Mouse (Mus musculus): Measurements from ENCODE around the gene Elavl3. TPM values are rescaled to one million over a fixed set of nuclear protein-coding genes. Genes with fewer than 3 reads are reported as not detected.
A peak's percentile ranks its signal among the peaks of the same experiment; 100 is the strongest.

Gene Elavl3
- total and polyA plus RNA-seq, 2 experiments: not detected

DNA sequence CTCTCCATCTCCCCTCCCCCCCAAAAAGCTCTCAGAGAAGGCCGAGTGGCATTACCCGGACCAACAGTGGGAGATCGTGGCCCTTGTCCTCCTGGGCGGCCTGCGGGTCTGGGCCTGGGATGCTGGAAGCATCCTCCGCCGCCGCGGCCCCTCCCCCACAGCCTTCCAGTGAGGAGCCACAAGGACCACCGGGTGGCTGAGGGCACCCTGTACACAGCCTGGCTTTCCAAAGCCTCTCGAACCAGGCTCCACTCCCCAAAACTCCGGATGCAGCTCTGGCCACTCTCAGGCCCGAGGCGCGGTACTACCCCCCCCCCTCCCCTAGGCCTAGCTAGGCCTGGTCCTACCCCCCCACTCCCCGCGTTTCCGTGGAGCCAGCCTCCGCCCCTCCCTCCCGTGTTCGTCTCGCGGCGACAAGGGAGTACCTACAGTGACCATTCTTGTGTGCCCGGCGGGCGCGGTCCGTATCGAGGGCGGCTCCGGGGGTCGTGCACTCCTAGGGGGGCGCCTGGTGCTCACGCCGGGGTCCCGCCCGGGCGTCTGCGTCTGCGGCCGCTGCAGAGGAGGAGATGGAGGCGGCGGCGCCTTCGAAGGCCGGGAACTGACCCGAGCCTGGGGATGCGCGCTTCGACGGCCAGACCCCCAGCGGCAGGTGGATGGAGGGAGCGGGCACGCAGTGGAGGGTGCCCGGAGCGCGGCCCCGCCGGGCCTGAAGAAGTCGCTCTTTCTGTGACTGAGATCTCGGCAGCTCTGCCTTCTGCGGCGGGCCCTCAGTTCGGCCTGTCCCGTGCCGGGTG lies 464 bp downstream of the Elavl3 start:
- DNase-seq (ENCODE audit: extremely low read depth, low read depth, low spot score): no peak
- Histone ChIP-seq H3K27ac (replicated peaks; ENCODE audit: insufficient read depth, low read depth, low read length) (no peak overlapping the region), H3K9ac (ENCODE audit: low read depth, low read length) (no peak overlapping the region), H3K4me1 (ENCODE audit: control insufficient read depth, insufficient read depth, low read length) (peaks cover 6% of the 10 kb centered on the region; the same call in 1 of the 2 replicates), H3K27me3 (ENCODE audit: control insufficient read depth, insufficient read depth, low read length) (peaks cover 19% of the 10 kb centered on the region), H3K36me3 (ENCODE audit: control insufficient read depth, insufficient read depth, low read length) (no peaks in the 10 kb centered on the region), H3K79me2 (ENCODE audit: control insufficient read depth, insufficient read depth, low read length) (no peaks in the 10 kb centered on the region), H3K4me3 (ENCODE audit: insufficient read depth, low read depth, low read length) (no peak overlapping the region)
- 5% methylated on average over 63 of the region's 67 CpGs for WGBS
- TF ChIP-seq POLR2A (IDR thresholded peaks at IDR 0.05; ENCODE audit: extremely low read depth, insufficient read depth, low read length) (no peak), CTCF (IDR thresholded peaks at IDR 0.05; ENCODE audit: low read depth, low read length) (no peak)

DNA sequence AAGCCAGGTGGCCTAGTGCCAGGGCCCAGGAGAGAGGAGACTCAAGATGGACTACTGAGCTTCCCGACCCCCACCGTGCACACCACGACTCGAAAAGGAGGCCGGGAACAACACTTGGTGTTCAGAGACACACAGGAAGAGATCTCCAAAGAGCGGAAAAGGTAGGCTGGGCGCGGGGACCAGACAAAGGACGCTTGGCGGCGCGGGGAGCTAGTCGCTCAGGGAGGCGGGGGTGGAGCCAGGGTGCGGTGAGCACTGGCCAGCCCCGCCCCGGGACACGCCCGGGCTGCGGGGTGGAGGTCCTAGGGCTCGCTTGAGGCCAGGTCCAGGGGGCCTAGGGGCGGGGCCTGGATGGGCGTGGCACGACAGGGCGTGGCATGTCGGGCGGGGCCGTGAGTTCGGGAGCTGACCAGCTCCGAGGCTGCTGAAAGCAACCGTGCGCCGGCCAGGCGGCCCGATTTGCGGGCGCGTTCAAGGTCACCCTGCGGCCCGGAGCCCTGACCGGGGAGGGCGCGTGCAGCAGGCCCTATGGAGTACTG lies 1.4 kb downstream of the Elavl3 start:
- no peak overlapping the region for H3K9ac ChIP-seq (ENCODE audit: low read depth, low read length)
- peak overlapping the region; percentile 6; the same call in 1 of the 2 replicates for H3K4me3 ChIP-seq (ENCODE audit: insufficient read depth, low read depth, low read length)
- no peaks in the 10 kb centered on the region for H3K36me3 ChIP-seq (ENCODE audit: control insufficient read depth, insufficient read depth, low read length)
- TF ChIP-seq POLR2A (IDR thresholded peaks at IDR 0.05; ENCODE audit: extremely low read depth, insufficient read depth, low read length) (no peak), CTCF (IDR thresholded peaks at IDR 0.05; ENCODE audit: low read depth, low read length) (no peak)
- 0 out of 2 replicates have a peak, but pooled peaks cover 2% of the 10 kb centered on the region for H3K4me1 ChIP-seq (ENCODE audit: control insufficient read depth, insufficient read depth, low read length)
- peaks cover 19% of the 10 kb centered on the region for H3K27me3 ChIP-seq (ENCODE audit: control insufficient read depth, insufficient read depth, low read length)
- no peaks in the 10 kb centered on the region for H3K79me2 ChIP-seq (ENCODE audit: control insufficient read depth, insufficient read depth, low read length)
- no peak overlapping the region for H3K27ac ChIP-seq (replicated peaks; ENCODE audit: insufficient read depth, low read depth, low read length)
- DNase-seq (ENCODE audit: extremely low read depth, low read depth, low spot score): no peak
- 7% methylated on average over 43 of the region's 43 CpGs for WGBS

DNA sequence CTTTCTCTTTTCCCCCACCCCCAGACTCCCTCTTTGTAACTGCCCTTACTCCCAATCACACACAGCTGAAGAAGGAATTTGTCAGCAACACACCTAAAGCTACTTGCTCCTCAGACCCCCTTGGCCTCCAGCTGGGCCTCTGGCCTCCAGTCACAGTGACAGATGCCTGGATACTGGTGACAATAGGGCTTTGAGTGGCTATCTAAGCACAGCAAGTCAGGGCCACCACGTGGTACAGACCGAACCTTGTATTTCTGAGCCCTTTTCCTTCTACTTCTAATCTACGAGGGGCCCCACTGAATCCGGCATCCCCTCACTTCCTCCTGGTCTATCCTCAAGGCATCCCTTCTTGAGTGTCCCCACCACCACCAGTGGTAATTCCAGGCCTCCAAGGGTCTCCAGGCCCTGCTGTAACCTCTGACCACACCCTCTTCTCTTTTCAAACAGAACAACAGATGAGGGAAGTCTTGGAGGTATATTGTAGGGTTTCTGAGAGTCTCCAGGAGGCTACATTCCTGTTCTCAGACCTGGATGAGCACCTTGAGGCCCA lies 2.0 kb downstream of the Elavl3 start:
- TF ChIP-seq POLR2A (IDR thresholded peaks at IDR 0.05; ENCODE audit: extremely low read depth, insufficient read depth, low read length) (no peak), CTCF (IDR thresholded peaks at IDR 0.05; ENCODE audit: low read depth, low read length) (no peak)
- Histone ChIP-seq H3K27me3 (ENCODE audit: control insufficient read depth, insufficient read depth, low read length) (peaks cover 19% of the 10 kb centered on the region), H3K79me2 (ENCODE audit: control insufficient read depth, insufficient read depth, low read length) (no peaks in the 10 kb centered on the region), H3K9ac (ENCODE audit: low read depth, low read length) (no peak overlapping the region), H3K27ac (replicated peaks; ENCODE audit: insufficient read depth, low read depth, low read length) (no peak overlapping the region), H3K4me3 (ENCODE audit: insufficient read depth, low read depth, low read length) (no peak overlapping the region), H3K4me1 (ENCODE audit: control insufficient read depth, insufficient read depth, low read length) (no peaks in the 10 kb centered on the region), H3K36me3 (ENCODE audit: control insufficient read depth, insufficient read depth, low read length) (no peaks in the 10 kb centered on the region)
- DNase-seq (ENCODE audit: extremely low read depth, low read depth, low spot score): no peak
- 71% methylated on average over 4 of the region's 4 CpGs for WGBS

DNA sequence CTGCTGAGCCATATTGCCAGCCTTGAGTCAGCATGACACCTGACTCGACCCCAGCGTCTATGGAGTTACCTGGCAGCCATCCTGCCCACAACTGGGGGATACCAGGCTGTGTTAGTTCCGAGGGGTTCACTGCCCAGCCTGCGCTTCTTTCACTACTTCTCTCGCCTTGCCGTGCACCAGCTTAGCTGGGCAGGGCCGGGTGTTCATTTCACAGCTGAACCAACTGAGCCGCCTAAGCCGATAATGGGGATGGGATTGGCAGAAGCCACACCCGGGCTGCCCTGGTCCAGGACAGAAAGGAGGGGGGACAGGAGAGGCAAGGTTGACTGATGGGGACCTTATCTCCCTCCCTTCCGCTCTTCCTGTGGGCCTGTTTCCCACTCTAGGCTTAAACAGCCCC lies 2.5 kb downstream of the Elavl3 start:
- Histone ChIP-seq H3K27me3 (ENCODE audit: control insufficient read depth, insufficient read depth, low read length) (peaks cover 19% of the 10 kb centered on the region), H3K27ac (replicated peaks; ENCODE audit: insufficient read depth, low read depth, low read length) (no peak overlapping the region), H3K36me3 (ENCODE audit: control insufficient read depth, insufficient read depth, low read length) (no peaks in the 10 kb centered on the region), H3K4me3 (ENCODE audit: insufficient read depth, low read depth, low read length) (no peak overlapping the region), H3K9ac (ENCODE audit: low read depth, low read length) (no peak overlapping the region), H3K4me1 (ENCODE audit: control insufficient read depth, insufficient read depth, low read length) (no peaks in the 10 kb centered on the region), H3K79me2 (ENCODE audit: control insufficient read depth, insufficient read depth, low read length) (no peaks in the 10 kb centered on the region)
- TF ChIP-seq POLR2A (IDR thresholded peaks at IDR 0.05; ENCODE audit: extremely low read depth, insufficient read depth, low read length) (no peak), CTCF (IDR thresholded peaks at IDR 0.05; ENCODE audit: low read depth, low read length) (no peak)
- DNase-seq (ENCODE audit: extremely low read depth, low read depth, low spot score): no peak
- 75% methylated on average over 11 of the region's 11 CpGs for WGBS

DNA sequence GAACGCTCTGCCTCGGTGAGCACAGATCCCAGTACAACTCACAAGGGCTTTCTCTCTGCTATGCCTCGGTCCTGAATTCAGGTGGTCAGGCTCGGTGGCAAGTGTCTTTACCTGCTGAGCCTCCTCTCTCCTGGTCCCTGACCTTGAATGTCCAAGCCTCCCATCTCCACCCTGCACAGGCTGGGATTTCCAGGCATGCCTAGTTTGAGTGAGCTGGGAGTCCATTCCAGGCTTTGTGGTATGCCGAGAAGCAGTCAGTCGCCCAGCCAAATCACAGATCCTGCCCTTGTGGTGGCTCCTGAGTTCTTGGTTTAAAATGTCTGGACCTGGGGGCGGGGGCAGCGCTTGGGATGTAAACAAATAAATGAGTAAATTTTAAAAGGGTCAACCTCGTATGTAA lies 4.5 kb downstream of the Elavl3 start:
- 57% methylated on average over 9 of the region's 9 CpGs for WGBS
- Histone ChIP-seq H3K9ac (ENCODE audit: low read depth, low read length) (no peak overlapping the region), H3K27ac (replicated peaks; ENCODE audit: insufficient read depth, low read depth, low read length) (no peak overlapping the region), H3K36me3 (ENCODE audit: control insufficient read depth, insufficient read depth, low read length) (no peaks in the 10 kb centered on the region), H3K79me2 (ENCODE audit: control insufficient read depth, insufficient read depth, low read length) (no peaks in the 10 kb centered on the region), H3K4me3 (ENCODE audit: insufficient read depth, low read depth, low read length) (no peak overlapping the region), H3K4me1 (ENCODE audit: control insufficient read depth, insufficient read depth, low read length) (no peaks in the 10 kb centered on the region), H3K27me3 (ENCODE audit: control insufficient read depth, insufficient read depth, low read length) (peaks cover 19% of the 10 kb centered on the region)
- no peak for TF ChIP-seq CTCF (IDR thresholded peaks at IDR 0.05; ENCODE audit: low read depth, low read length)
- TF ChIP-seq POLR2A (IDR thresholded peaks at IDR 0.05; ENCODE audit: extremely low read depth, insufficient read depth, low read length): no peak
- DNase-seq (ENCODE audit: extremely low read depth, low read depth, low spot score): no peak

Measured in liver, adult 2 months (tissue).